Mouse (Mus musculus): ENCODE data around the gene Anks1. TPM values are rescaled to one million over a fixed set of nuclear protein-coding genes. Genes with fewer than 3 reads are reported as not detected.
"Not testable (repeated sequence)": the region's sequence is repeated elsewhere in the genome, so short reads cannot be mapped to it uniquely, and the experiment has no call there.

Gene Anks1
- polyA plus RNA-seq, 1 experiment from 2014 or later = 23.7 TPM

DNA sequence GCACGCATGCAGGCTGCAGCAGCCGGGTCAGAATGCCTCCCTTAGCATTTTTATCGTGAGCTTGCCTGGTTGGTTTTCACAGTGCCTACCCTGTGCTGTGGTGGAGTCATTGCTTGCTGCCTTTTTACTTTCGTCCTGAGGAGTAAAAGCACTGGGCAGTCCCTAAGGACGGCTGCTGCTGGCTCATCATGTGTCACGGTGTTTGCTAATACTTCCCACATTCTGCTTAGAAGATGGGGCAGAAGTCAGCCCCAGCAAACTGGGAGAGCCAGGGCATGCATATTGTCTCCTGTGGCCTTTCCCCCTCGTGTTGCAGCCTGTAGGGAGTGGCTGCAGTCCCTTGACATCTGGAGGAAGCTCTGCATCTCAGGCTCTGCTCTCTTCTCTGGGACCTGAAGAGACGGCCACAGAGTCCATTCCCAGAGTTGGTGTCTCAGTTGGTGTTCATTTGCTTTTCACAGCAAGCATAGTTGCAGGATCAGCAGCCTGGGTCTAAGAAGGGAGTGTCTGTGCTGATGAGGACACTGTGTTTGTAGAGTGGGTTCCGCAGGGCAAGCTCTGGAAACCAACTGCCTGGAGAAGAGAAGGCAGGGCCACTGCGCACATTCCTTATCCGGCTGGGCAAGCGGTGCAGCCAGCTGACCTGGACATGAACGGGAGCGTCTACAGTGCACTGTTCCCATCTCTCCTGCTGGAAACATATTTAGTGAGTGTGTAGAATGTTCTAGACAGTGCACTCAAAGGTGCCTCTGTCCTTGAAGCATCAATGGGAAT is 45.7 kb downstream of the Anks1 start:
- Histone ChIP-seq H3K4me3 (ENCODE audit: low read depth, low read length) (no peak overlapping the region), H3K27me3 (ENCODE audit: control insufficient read depth, insufficient read depth, low read length) (no peaks in the 10 kb centered on the region), H3K4me1 (ENCODE audit: control insufficient read depth, insufficient read depth, low read length) (no peaks in the 10 kb centered on the region), H3K4me2 (no peak overlapping the region), H3K9ac (ENCODE audit: low read length) (no peak overlapping the region), H3K9me3 (ENCODE audit: control insufficient read depth, low read length) (no peaks in the 10 kb centered on the region), H3K27ac (ENCODE audit: low read depth, low read length) (no peak overlapping the region), H3K36me3 (ENCODE audit: control insufficient read depth, insufficient read depth, low read length) (no peaks in the 10 kb centered on the region)
- peak; percentile 83 for DNase-seq (ENCODE audit: low spot score, missing footprints)
- WGBS = 72% methylated on average over 14 of the region's 14 CpGs
- ATAC-seq (ENCODE audit: low FRiP score) = no peak

DNA sequence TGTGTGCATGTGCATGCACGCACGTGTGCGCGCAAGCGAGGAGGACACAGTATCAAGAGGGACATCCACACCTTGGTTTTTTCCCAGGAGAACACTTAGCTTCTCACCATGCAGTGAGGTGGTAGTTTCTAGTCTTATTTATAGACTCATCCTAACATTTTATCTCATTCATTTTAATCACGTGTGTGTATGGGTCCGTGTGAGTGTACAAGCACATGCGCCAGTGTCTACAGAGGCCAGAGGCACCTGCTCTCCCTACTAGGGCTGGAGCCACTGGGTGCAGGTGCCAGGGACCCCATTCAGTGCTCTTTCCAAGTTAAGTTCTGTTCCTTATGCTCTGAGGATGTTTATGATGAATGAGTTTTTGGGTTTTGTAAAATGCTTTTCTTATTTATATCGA is 48.5 kb downstream of the Anks1 start:
- 95% methylated on average over 9 of the region's 9 CpGs for WGBS
- H3K4me1 ChIP-seq (ENCODE audit: control insufficient read depth, insufficient read depth, low read length) = no peaks in the 10 kb centered on the region
- no peak overlapping the region for H3K4me3 ChIP-seq (ENCODE audit: low read depth, low read length)
- DNase-seq (ENCODE audit: low spot score, missing footprints) = peak; percentile 39
- H3K4me2 ChIP-seq = no peak overlapping the region
- H3K9me3 ChIP-seq (ENCODE audit: control insufficient read depth, low read length) = no peaks in the 10 kb centered on the region
- H3K9ac ChIP-seq (ENCODE audit: low read length) = no peak overlapping the region
- no peak for ATAC-seq (ENCODE audit: low FRiP score)
- H3K27me3 ChIP-seq (ENCODE audit: control insufficient read depth, insufficient read depth, low read length) = no peaks in the 10 kb centered on the region
- H3K36me3 ChIP-seq (ENCODE audit: control insufficient read depth, insufficient read depth, low read length) = no peaks in the 10 kb centered on the region
- no peak overlapping the region for H3K27ac ChIP-seq (ENCODE audit: low read depth, low read length)

DNA sequence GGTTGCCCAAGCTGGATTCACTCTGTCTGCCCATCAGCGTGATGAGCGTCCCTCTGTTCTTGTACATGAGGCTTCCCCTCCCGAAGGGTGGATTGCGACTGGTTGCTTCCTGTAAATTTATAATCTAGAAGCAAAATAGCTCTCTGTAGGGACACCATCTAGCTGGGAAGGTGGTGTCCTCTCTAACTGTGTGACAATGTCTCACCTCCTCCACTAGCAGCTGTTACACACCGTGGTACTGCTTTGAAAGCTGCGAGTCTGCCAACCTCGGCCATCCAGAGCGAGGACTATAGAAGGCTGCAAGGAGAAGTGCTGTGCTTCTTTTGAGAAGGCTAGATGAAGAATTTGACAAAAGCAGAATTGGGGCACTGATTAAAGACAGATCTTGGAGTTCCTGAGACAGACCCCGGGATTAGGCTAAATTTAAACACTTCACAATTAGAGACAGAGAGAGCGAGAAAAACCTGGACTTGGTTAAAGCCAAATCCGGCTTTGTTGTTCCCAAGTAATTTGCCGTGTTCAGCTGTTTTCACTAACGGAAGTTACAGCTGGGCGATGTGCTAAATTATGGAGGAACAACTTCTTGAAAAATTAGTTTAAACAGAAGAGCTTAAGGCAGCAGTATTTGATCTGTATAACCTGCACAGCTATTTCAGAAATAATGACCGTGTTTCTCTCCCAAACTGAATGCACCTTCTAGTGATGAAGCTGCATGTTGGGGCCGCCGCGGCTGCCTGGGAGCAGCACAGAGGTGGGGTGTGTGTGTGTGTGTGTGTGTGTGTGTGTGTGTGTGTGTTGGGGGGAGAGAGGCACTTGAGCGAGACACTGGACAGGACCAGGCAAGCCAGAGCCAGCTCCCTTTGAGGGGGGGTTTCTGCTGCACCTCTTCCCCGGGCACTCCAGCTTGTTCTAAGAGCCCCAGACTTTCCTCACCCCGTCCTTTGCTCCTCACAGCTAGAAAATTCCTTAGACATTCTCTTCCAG is 51.3 kb downstream of the Anks1 start:
- H3K9me3 ChIP-seq (ENCODE audit: control insufficient read depth, low read length) = no peaks in the 10 kb centered on the region
- DNase-seq (ENCODE audit: low spot score, missing footprints) = peak; percentile 71
- no peak overlapping the region for H3K4me2 ChIP-seq
- no peak overlapping the region for H3K4me3 ChIP-seq (ENCODE audit: low read depth, low read length)
- H3K4me1 ChIP-seq (ENCODE audit: control insufficient read depth, insufficient read depth, low read length) = no peaks in the 10 kb centered on the region
- no peak for ATAC-seq (ENCODE audit: low FRiP score)
- H3K36me3 ChIP-seq (ENCODE audit: control insufficient read depth, insufficient read depth, low read length) = no peaks in the 10 kb centered on the region
- H3K9ac ChIP-seq (ENCODE audit: low read length) = no peak overlapping the region
- H3K27ac ChIP-seq (ENCODE audit: low read depth, low read length) = no peak overlapping the region
- 80% methylated on average over 21 of the region's 21 CpGs for WGBS
- no peaks in the 10 kb centered on the region for H3K27me3 ChIP-seq (ENCODE audit: control insufficient read depth, insufficient read depth, low read length)

DNA sequence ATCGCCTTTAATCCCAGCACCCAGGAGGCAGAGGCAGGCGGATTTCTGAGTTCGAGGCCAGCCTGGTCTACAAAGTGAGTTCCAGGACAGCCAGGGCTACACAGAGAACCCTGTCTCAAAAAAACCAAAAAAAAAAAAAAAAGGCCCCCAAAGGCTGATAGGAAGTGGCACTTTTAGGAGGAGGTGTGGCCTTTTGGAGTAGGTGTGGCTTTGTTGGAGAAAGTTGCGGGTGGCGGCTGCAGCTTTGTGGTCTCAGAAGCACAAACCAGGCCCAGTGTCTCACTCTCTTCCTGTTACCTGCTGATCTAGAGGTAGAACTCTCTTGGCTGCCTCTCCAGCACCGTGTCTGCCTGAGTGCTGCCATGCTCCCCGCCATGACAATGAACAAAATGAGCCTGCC is 54.0 kb downstream of the Anks1 start:
- H3K27ac ChIP-seq (ENCODE audit: low read depth, low read length); DNase-seq (ENCODE audit: low spot score, missing footprints); H3K9ac ChIP-seq (ENCODE audit: low read length); H3K4me2 ChIP-seq; H3K4me3 ChIP-seq (ENCODE audit: low read depth, low read length); ATAC-seq (ENCODE audit: low FRiP score); H3K4me1 ChIP-seq (ENCODE audit: control insufficient read depth, insufficient read depth, low read length); H3K36me3 ChIP-seq (ENCODE audit: control insufficient read depth, insufficient read depth, low read length); H3K27me3 ChIP-seq (ENCODE audit: control insufficient read depth, insufficient read depth, low read length); H3K9me3 ChIP-seq (ENCODE audit: control insufficient read depth, low read length): not testable (repeated sequence)
- WGBS = 89% methylated on average over 7 of the region's 7 CpGs

DNA sequence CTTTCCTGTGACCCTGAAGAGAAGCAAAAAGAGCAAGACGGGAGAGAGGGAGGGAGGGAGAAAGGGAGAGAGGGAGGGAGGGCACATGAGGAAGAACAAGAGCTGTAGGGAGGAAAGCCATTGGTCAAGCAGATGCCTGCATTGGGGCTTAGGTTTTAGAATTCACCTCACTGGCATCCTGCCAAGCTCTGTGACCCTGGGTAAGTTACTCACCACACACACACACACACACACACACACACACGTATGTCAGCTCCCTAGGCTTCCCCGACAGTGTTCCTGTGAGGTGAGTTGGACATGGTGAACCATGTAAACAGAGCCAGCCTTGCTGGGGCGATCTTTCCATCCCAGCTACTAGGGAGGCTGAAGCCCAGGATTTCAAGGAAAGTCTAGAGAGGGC is 55.5 kb downstream of the Anks1 start:
- no peak for DNase-seq (ENCODE audit: low spot score, missing footprints)
- Histone ChIP-seq H3K27ac (ENCODE audit: low read depth, low read length) (no peak overlapping the region), H3K36me3 (ENCODE audit: control insufficient read depth, insufficient read depth, low read length) (no peaks in the 10 kb centered on the region), H3K27me3 (ENCODE audit: control insufficient read depth, insufficient read depth, low read length) (no peaks in the 10 kb centered on the region), H3K4me3 (ENCODE audit: low read depth, low read length) (no peak overlapping the region), H3K4me2 (no peak overlapping the region), H3K9ac (ENCODE audit: low read length) (no peak overlapping the region), H3K9me3 (ENCODE audit: control insufficient read depth, low read length) (no peaks in the 10 kb centered on the region), H3K4me1 (ENCODE audit: control insufficient read depth, insufficient read depth, low read length) (no peaks in the 10 kb centered on the region)
- WGBS = 72% methylated on average over 4 of the region's 4 CpGs
- ATAC-seq (ENCODE audit: low FRiP score) = no peak

DNA sequence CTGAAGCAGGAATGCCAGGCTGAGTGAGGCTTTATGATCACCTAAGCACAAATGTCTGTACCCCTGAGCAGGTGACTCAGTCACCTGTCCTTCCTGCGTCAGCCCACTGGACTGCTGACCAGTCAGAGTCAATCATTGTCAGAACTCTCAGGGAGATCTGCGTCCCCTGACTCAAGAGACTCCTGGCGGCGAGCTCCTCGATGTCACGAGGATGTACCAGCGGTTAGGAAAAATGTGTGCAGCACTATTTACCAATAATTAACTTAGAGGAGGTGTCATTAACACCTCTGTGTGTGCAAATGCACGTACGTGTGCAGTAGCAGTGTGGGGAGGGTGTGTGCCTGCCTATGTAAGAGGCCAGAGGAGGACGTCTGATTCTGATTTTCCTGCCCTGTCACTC is 56.2 kb downstream of the Anks1 start:
- 85% methylated on average over 10 of the region's 10 CpGs for WGBS
- H3K36me3 ChIP-seq (ENCODE audit: control insufficient read depth, insufficient read depth, low read length) = no peaks in the 10 kb centered on the region
- H3K4me1 ChIP-seq (ENCODE audit: control insufficient read depth, insufficient read depth, low read length) = no peaks in the 10 kb centered on the region
- no peak overlapping the region for H3K27ac ChIP-seq (ENCODE audit: low read depth, low read length)
- no peaks in the 10 kb centered on the region for H3K9me3 ChIP-seq (ENCODE audit: control insufficient read depth, low read length)
- H3K4me2 ChIP-seq = no peak overlapping the region
- DNase-seq (ENCODE audit: low spot score, missing footprints) = no peak
- no peak for ATAC-seq (ENCODE audit: low FRiP score)
- H3K27me3 ChIP-seq (ENCODE audit: control insufficient read depth, insufficient read depth, low read length) = no peaks in the 10 kb centered on the region
- H3K9ac ChIP-seq (ENCODE audit: low read length) = no peak overlapping the region
- H3K4me3 ChIP-seq (ENCODE audit: low read depth, low read length) = no peak overlapping the region

DNA sequence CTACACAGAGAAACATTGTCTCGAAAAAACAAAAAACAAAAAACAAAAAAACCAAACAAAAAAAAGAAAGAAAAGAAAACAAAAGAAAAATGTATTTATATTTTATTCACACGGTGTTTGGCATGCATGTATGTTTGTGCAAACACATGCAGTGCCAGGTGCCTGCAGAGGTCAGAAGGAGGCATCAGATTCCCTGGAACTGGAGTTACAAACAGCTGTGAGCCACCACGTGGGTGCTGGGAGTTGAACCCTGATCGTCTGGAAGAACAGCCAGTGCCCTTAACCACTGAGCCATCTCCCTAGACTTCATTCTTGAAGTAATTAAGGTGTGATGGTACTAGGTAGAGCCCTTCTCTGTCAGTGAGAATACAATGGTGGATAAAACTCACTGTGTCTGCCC is 57.0 kb downstream of the Anks1 start:
- H3K4me3 ChIP-seq (ENCODE audit: low read depth, low read length) = no peak overlapping the region
- no peaks in the 10 kb centered on the region for H3K36me3 ChIP-seq (ENCODE audit: control insufficient read depth, insufficient read depth, low read length)
- no peak overlapping the region for H3K9ac ChIP-seq (ENCODE audit: low read length)
- no peaks in the 10 kb centered on the region for H3K4me1 ChIP-seq (ENCODE audit: control insufficient read depth, insufficient read depth, low read length)
- DNase-seq (ENCODE audit: low spot score, missing footprints) (peak; percentile 37), ATAC-seq (ENCODE audit: low FRiP score) (no peak)
- H3K27ac ChIP-seq (ENCODE audit: low read depth, low read length) = no peak overlapping the region
- 77% methylated on average over 4 of the region's 4 CpGs for WGBS
- H3K9me3 ChIP-seq (ENCODE audit: control insufficient read depth, low read length) = no peaks in the 10 kb centered on the region
- H3K27me3 ChIP-seq (ENCODE audit: control insufficient read depth, insufficient read depth, low read length) = no peaks in the 10 kb centered on the region
- no peak overlapping the region for H3K4me2 ChIP-seq

DNA sequence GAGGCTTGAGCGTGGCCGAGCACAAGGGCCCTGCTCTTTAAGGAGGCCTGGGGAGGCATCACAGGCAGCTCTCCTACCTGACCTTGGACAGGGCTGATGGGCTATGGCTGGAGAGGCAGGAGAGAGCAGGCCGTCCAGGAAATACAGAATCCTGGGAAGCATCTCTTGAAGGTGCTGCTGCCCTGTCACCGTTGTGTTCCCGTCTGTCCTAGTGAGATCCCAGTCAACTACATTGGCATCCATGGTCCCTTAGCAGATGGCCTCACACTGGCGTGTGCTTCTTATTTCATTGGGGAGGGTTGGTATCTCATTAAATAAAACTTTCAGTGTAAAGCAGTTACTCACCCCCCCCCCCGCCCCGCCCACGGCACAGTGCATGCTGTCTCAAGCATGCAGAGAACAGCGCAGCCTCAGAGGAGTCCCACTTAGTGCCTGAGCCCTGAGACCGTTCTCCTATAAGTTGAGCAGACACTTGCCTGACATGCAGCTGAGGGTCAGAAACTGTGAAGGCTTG is 57.5 kb downstream of the Anks1 start:
- Histone ChIP-seq H3K4me2 (no peak overlapping the region), H3K9me3 (ENCODE audit: control insufficient read depth, low read length) (no peaks in the 10 kb centered on the region), H3K9ac (ENCODE audit: low read length) (no peak overlapping the region), H3K27me3 (ENCODE audit: control insufficient read depth, insufficient read depth, low read length) (no peaks in the 10 kb centered on the region), H3K4me3 (ENCODE audit: low read depth, low read length) (no peak overlapping the region), H3K27ac (ENCODE audit: low read depth, low read length) (no peak overlapping the region), H3K4me1 (ENCODE audit: control insufficient read depth, insufficient read depth, low read length) (no peaks in the 10 kb centered on the region), H3K36me3 (ENCODE audit: control insufficient read depth, insufficient read depth, low read length) (no peaks in the 10 kb centered on the region)
- ATAC-seq (ENCODE audit: low FRiP score) = no peak
- no peak for DNase-seq (ENCODE audit: low spot score, missing footprints)
- WGBS = 89% methylated on average over 11 of the region's 11 CpGs

DNA sequence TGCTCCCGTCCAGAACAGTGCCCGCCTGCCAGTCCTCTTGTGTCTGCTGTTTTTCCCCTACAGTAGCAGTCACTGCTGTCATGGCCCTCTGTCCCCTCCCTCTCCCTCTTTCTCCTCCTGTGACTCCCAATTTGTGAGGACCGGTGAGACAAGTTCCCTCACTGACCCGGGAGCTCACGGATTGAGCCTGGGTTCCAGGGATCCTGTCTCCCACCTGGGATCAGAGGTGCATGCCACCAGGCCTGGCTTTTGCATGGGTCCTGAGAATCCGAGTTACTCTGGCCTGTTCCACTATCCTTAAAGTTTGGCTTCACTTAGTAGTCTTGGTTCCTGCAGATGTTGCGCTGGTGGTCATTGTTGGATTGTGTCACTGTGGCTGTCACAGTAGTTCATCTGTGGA is 58.4 kb downstream of the Anks1 start:
- Histone ChIP-seq H3K4me1 (ENCODE audit: control insufficient read depth, insufficient read depth, low read length) (no peaks in the 10 kb centered on the region), H3K27me3 (ENCODE audit: control insufficient read depth, insufficient read depth, low read length) (no peaks in the 10 kb centered on the region), H3K4me2 (no peak overlapping the region), H3K9ac (ENCODE audit: low read length) (no peak overlapping the region), H3K27ac (ENCODE audit: low read depth, low read length) (no peak overlapping the region), H3K36me3 (ENCODE audit: control insufficient read depth, insufficient read depth, low read length) (no peaks in the 10 kb centered on the region), H3K9me3 (ENCODE audit: control insufficient read depth, low read length) (no peaks in the 10 kb centered on the region), H3K4me3 (ENCODE audit: low read depth, low read length) (no peak overlapping the region)
- ATAC-seq (ENCODE audit: low FRiP score) = no peak
- no peak for DNase-seq (ENCODE audit: low spot score, missing footprints)
- WGBS = 87% methylated on average over 7 of the region's 7 CpGs

All from midbrain, embryonic 11.5 days (tissue).